Mouse (Mus musculus): Measurements from ENCODE around the gene Irak4. TPM values are rescaled to one million over a fixed set of nuclear protein-coding genes. Genes with fewer than 3 reads are reported as not detected.
A peak's percentile ranks its signal among the peaks of the same experiment; 100 is the strongest.

Gene Irak4
- 3.0 and 3.1 TPM in 2 replicates for polyA plus RNA-seq (2016; fragmentation: Nextera tagmentation; extraction: Ambion mirVana)

- H3K27ac ChIP-seq, result peak within 1 kb of the TSS; percentile 91
- no peaks in the 10 kb centered on the region for H3K9me3 ChIP-seq
- peaks cover 8% of the 10 kb centered on the region for H3K4me1 ChIP-seq (replicated peaks)
- WGBS, result under 1% methylated on average over 45 of the region's 45 CpGs
- peak within 1 kb of the TSS; percentile 70 for H3K4me3 ChIP-seq
- DNase-seq (ENCODE audit: low spot score), result peak; percentile 94
- H3K27me3 ChIP-seq (ENCODE audit: insufficient read depth, poor library complexity, severe bottlenecking), result no peaks in the 10 kb centered on the region
- no peaks in the 10 kb centered on the region for H3K36me3 ChIP-seq
These were observed at the start of gene Irak4, which contains the start of gene Pus7l for GRCm38 (mm10) chr15:94543409-94544051. Gene Irak4, plus strand, starts transcription at chr15:94543643. Gene Pus7l, minus strand, starts transcription at chr15:94543547.

- H3K4me3 ChIP-seq, result no peak overlapping the region
- DNase-seq (ENCODE audit: low spot score), result no peak
- 0 out of 2 replicates have a peak, but pooled peaks cover 6% of the 10 kb centered on the region for H3K9me3 ChIP-seq
- no peak overlapping the region for H3K27ac ChIP-seq
- no peaks in the 10 kb centered on the region for H3K4me1 ChIP-seq (replicated peaks)
- no peaks in the 10 kb centered on the region for H3K27me3 ChIP-seq (ENCODE audit: insufficient read depth, poor library complexity, severe bottlenecking)
- WGBS, result 90% methylated on average over 1 of the region's 1 CpGs
- no peaks in the 10 kb centered on the region for H3K36me3 ChIP-seq
These were observed 49.0 kb upstream of the Irak4 start for GRCm38 (mm10) chr15:94494445-94494844.

- 71% methylated on average over 10 of the region's 10 CpGs for WGBS
- H3K9me3 ChIP-seq, result 0 out of 2 replicates have a peak, but pooled peaks cover 6% of the 10 kb centered on the region
- no peaks in the 10 kb centered on the region for H3K36me3 ChIP-seq
- H3K4me1 ChIP-seq (replicated peaks), result no peaks in the 10 kb centered on the region
- no peak for DNase-seq (ENCODE audit: low spot score)
- no peak overlapping the region for H3K27ac ChIP-seq
- H3K4me3 ChIP-seq, result no peak overlapping the region
- no peaks in the 10 kb centered on the region for H3K27me3 ChIP-seq (ENCODE audit: insufficient read depth, poor library complexity, severe bottlenecking)
These were observed 47.5 kb upstream of the Irak4 start for GRCm38 (mm10) chr15:94495936-94496335.

GRCm38 (mm10) chr15:94499260-94499659, 44.2 kb upstream of the Irak4 start:
- H3K27ac ChIP-seq, result no peak overlapping the region
- H3K4me1 ChIP-seq (replicated peaks), result no peaks in the 10 kb centered on the region; the same call in 1 of the 2 replicates
- WGBS, result 73% methylated on average over 1 of the region's 1 CpGs
- H3K27me3 ChIP-seq (ENCODE audit: insufficient read depth, poor library complexity, severe bottlenecking), result no peaks in the 10 kb centered on the region
- no peak for DNase-seq (ENCODE audit: low spot score)
- 0 out of 2 replicates have a peak, but pooled peaks cover 3% of the 10 kb centered on the region for H3K9me3 ChIP-seq
- no peaks in the 10 kb centered on the region for H3K36me3 ChIP-seq
- H3K4me3 ChIP-seq, result no peak overlapping the region

DNA sequence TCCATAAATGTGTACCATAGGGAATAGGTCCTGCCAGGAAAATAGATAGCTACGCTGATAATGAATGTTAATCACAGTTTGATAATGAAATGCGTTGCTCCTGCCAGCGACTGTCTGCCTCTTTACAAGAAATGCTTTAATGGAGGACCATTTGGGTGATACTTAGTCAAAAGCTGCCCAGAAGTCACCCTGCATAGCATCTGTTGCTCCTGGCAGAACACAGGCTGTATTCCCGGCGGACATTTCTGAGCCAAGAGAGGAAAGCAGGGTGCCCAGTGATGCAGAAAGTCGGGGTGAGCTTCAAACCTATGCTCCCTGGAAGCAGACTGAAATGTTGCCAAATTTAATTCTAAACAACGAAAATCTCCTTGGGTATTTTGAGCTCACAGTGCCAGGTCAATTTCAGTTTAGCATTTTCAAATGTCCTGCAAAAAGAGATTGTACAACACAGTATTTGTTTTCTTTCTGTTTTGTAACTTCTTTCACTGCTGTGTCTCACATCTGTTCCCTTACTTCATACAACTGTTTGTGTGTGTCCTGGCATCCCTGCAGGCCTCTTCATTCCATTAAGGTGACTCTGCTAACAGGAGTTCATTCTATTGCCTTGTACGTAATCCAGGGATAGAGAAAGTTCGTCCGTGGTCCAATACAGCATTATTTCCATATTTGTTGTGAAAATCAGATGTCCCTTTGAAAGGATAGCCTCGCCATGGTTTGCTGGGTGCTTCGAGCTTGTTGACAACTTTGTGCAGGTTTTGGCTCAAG, 39.8 kb upstream of the Irak4 start:
- no peak overlapping the region for H3K27ac ChIP-seq
- H3K4me3 ChIP-seq, result no peak overlapping the region
- no peaks in the 10 kb centered on the region for H3K27me3 ChIP-seq (ENCODE audit: insufficient read depth, poor library complexity, severe bottlenecking)
- WGBS, result 84% methylated on average over 12 of the region's 12 CpGs
- H3K36me3 ChIP-seq, result no peaks in the 10 kb centered on the region
- no peak for DNase-seq (ENCODE audit: low spot score)
- H3K4me1 ChIP-seq (replicated peaks), result no peaks in the 10 kb centered on the region; the same call in 1 of the 2 replicates
- peaks cover 7% of the 10 kb centered on the region; the same call in 1 of the 2 replicates for H3K9me3 ChIP-seq

- H3K4me1 ChIP-seq (replicated peaks), result no peaks in the 10 kb centered on the region
- 76% methylated on average over 16 of the region's 16 CpGs for WGBS
- H3K27ac ChIP-seq, result no peak overlapping the region
- H3K27me3 ChIP-seq (ENCODE audit: insufficient read depth, poor library complexity, severe bottlenecking), result peaks cover 3% of the 10 kb centered on the region; the same call in 1 of the 2 replicates
- no peak for DNase-seq (ENCODE audit: low spot score)
- H3K36me3 ChIP-seq, result peaks cover 2% of the 10 kb centered on the region
- no peak overlapping the region for H3K4me3 ChIP-seq
- peaks cover 3% of the 10 kb centered on the region for H3K9me3 ChIP-seq
These were observed 25.4 kb upstream of the Irak4 start for GRCm38 (mm10) chr15:94517913-94518491.

DNA sequence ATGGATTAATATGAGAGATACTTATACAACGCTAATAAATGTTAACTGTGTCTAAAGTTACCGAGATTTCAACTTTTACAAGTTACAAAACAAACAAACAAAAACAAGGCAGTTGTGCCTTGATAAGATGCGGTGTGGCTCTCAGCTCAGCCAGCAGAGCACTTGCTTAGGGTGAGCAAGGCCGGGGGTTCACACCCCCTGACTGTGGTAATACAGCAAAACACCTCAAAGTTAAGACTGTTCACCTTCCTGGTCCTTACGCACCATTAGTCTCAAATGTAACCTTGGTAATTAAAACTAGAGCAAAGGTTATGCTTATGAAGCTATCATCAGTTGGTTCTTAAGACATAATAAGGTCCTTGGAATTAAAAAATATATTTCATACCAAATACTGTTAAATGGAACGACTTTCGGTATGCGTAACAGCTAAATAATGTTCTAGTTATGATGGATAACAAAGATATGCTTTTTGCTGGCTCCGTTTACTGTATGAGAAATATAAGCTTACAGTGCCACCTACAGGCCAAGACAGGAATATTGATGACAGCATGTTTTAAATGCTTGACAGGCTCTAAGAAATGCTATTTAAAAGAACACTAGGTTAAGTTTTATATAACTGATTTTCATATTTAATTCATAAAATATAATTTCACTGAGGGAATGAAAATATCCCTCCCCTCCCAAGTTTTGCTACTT, 23.1 kb upstream of the Irak4 start:
- H3K9me3 ChIP-seq, result peaks cover 3% of the 10 kb centered on the region
- H3K36me3 ChIP-seq, result peaks cover 8% of the 10 kb centered on the region
- no peak overlapping the region for H3K27ac ChIP-seq
- H3K27me3 ChIP-seq (ENCODE audit: insufficient read depth, poor library complexity, severe bottlenecking), result peaks cover 3% of the 10 kb centered on the region; the same call in 1 of the 2 replicates
- no peak overlapping the region for H3K4me3 ChIP-seq
- H3K4me1 ChIP-seq (replicated peaks), result no peaks in the 10 kb centered on the region
- peak; percentile 20 for DNase-seq (ENCODE audit: low spot score)
- WGBS, result 53% methylated on average over 9 of the region's 9 CpGs

DNA sequence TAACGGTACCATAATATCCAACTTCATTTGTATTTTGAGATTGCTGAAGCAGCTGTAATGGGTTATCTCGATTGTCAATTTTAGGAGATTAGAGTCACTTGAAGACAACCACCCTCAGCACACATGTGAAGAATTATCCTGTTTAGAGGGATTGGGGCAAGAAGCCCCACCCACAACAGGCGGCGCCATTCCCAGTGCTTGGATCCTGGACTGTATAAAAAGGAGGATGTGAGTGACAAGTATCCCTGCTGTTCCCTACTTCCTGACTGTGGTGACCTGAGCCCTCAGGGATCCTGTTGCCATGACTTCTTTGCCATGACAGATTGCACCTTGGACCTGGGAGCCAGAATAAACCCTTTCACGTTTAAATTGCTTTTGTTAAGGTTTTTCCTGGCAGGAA, 22.5 kb upstream of the Irak4 start:
- Histone ChIP-seq H3K36me3 (peaks cover 8% of the 10 kb centered on the region), H3K4me1 (replicated peaks) (no peaks in the 10 kb centered on the region), H3K27ac (no peak overlapping the region), H3K9me3 (peaks cover 3% of the 10 kb centered on the region), H3K4me3 (no peak overlapping the region), H3K27me3 (ENCODE audit: insufficient read depth, poor library complexity, severe bottlenecking) (peaks cover 3% of the 10 kb centered on the region; the same call in 1 of the 2 replicates)
- DNase-seq (ENCODE audit: low spot score), result no peak
- 76% methylated on average over 5 of the region's 5 CpGs for WGBS

DNA sequence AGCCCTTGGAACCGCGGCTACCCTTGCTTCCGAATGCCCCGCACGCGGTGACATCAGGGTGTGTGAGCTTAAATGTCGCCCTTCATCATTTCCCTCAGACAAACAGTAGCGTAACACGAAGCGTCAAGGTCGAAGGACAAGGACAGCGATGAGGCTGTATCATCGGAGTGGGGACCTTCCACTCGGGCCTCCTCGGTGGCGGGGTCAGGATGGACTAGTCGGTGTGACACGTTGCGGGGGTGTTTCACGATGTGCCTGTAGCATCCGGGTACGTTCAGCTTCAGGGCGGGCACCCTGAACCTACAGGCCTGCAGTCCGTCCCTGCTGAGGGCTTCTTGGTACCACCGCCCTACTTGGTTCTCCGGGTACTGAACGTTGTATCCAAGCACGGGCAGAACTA, 20.2 kb upstream of the Irak4 start:
- no peak for DNase-seq (ENCODE audit: low spot score)
- peaks cover 3% of the 10 kb centered on the region for H3K9me3 ChIP-seq
- H3K27me3 ChIP-seq (ENCODE audit: insufficient read depth, poor library complexity, severe bottlenecking), result no peaks in the 10 kb centered on the region
- H3K4me3 ChIP-seq, result no peak overlapping the region
- peaks cover 20% of the 10 kb centered on the region for H3K36me3 ChIP-seq
- WGBS, result 88% methylated on average over 28 of the region's 28 CpGs
- H3K4me1 ChIP-seq (replicated peaks), result no peaks in the 10 kb centered on the region
- no peak overlapping the region for H3K27ac ChIP-seq

- H3K4me3 ChIP-seq, result no peak overlapping the region
- DNase-seq (ENCODE audit: low spot score), result no peak
- 92% methylated on average over 12 of the region's 12 CpGs for WGBS
- no peaks in the 10 kb centered on the region for H3K27me3 ChIP-seq (ENCODE audit: insufficient read depth, poor library complexity, severe bottlenecking)
- no peaks in the 10 kb centered on the region for H3K9me3 ChIP-seq
- no peak overlapping the region for H3K27ac ChIP-seq
- no peaks in the 10 kb centered on the region for H3K4me1 ChIP-seq (replicated peaks)
- H3K36me3 ChIP-seq, result peaks cover 31% of the 10 kb centered on the region
These were observed 18.5 kb upstream of the Irak4 start for GRCm38 (mm10) chr15:94524956-94525355.

- peaks cover 39% of the 10 kb centered on the region for H3K36me3 ChIP-seq
- no peak overlapping the region for H3K4me3 ChIP-seq
- H3K27me3 ChIP-seq (ENCODE audit: insufficient read depth, poor library complexity, severe bottlenecking), result no peaks in the 10 kb centered on the region
- H3K9me3 ChIP-seq, result no peaks in the 10 kb centered on the region
- H3K4me1 ChIP-seq (replicated peaks), result no peaks in the 10 kb centered on the region
- 90% methylated on average over 3 of the region's 3 CpGs for WGBS
- DNase-seq (ENCODE audit: low spot score), result no peak
- H3K27ac ChIP-seq, result no peak overlapping the region
These were observed 12.9 kb upstream of the Irak4 start for GRCm38 (mm10) chr15:94530519-94530918.

GRCm38 (mm10) chr15:94532306-94532705, 11.1 kb upstream of the Irak4 start:
- DNase-seq (ENCODE audit: low spot score), result no peak
- H3K27ac ChIP-seq, result no peak overlapping the region
- 91% methylated on average over 5 of the region's 5 CpGs for WGBS
- H3K36me3 ChIP-seq, result peaks cover 33% of the 10 kb centered on the region
- H3K27me3 ChIP-seq (ENCODE audit: insufficient read depth, poor library complexity, severe bottlenecking), result no peaks in the 10 kb centered on the region
- no peaks in the 10 kb centered on the region for H3K9me3 ChIP-seq
- no peak overlapping the region for H3K4me3 ChIP-seq
- H3K4me1 ChIP-seq (replicated peaks), result no peaks in the 10 kb centered on the region
